Mouse (Mus musculus): ENCODE measurements at regions not wholly inside any gene's neighbourhood (a gene's known extent, or its start where the extent isn't known, plus 50 kb on each side); places are given as distances from the start of the nearest gene placed in this dataset.

DNA sequence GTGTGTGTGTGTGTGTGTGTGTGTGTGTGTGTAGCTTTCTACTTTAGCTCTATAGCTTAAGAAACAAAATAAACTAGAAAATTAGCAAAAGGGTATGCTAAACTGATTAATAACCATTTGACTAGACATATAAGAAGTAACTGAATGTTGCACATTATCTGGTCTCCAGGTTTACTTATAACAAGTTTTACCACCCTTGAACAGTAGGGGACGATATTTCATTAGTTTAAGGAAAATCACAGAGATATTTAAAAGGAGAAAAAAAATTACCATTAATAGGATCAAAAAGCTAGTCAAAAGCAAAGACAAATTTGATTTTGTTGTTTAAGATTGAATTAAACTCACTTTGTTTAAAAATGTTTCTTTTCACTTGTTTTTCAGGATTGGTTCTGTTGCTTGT, 349.5 kb upstream of the Itga1 start:
- TF ChIP-seq POLR2A (IDR thresholded peaks at IDR 0.05; ENCODE audit: borderline replicate concordance, extremely low read depth, low read depth, low read length) (no peak), CTCF (IDR thresholded peaks at IDR 0.05; ENCODE audit: insufficient read depth, low read length) (peak; percentile 3; the same call in 1 of the 2 replicates)

Data from lung, adult 2 months (tissue).